Mouse (Mus musculus) megakaryocyte-erythroid progenitor cell, adult 5-6 weeks (primary cell): Measurements from ENCODE around the gene Emc9. TPM values are rescaled to one million over a fixed set of nuclear protein-coding genes. Genes with fewer than 3 reads are reported as not detected.
A peak's percentile ranks its signal among the peaks of the same experiment; 100 is the strongest.

Experiments used
- ATAC-seq: replicated peaks from 2 replicates; pipeline ENCODE4 v1.8.0; 2016; ENCODE audit warnings: mild to moderate bottlenecking, inconsistent platforms; ENCODE audit not compliant: severe bottlenecking, poor library complexity, low FRiP score, low TSS enrichment
- total RNA-seq, 2 experiments: library from RNA; stranded (forward) in 1 of 2; stranded (reverse) in 1 of 2; fragments of 200-1000, 215-1000 nt in 1 of 2; fragments of >200 nt in 1 of 2; fragmentation: Nextera tagmentation in 1 of 2; gene quantifications; 2 replicates each; pipeline ENCODE4 v1.2.3; 2014 to 2017

The Emc9 gene
- total RNA-seq (2014; fragmentation: Nextera tagmentation) (37.3 and 44.8 TPM in 2 replicates), total RNA-seq (2017) (22.7 and 26.7 TPM in 2 replicates)

- peak; percentile 85 for ATAC-seq
Observed at GRCm38 (mm10) chr14:55584702-55585565, at the start of gene Emc9. TSS of gene Emc9 (minus strand) at chr14:55585302.

- peak; percentile 68 for ATAC-seq
Observed at GRCm38 (mm10) chr14:55629312-55629711, 44.2 kb upstream of the Emc9 start.

- no peak for ATAC-seq
Observed at GRCm38 (mm10) chr14:55628077-55628827, 43.1 kb upstream of the Emc9 start.

- ATAC-seq, result peak; percentile 59
Observed at GRCm38 (mm10) chr14:55618486-55619195, 33.5 kb upstream of the Emc9 start.

- ATAC-seq, result peak; percentile 79
Observed at GRCm38 (mm10) chr14:55617822-55618221, 32.7 kb upstream of the Emc9 start, which contains the start of gene Rec8. TSS of gene Rec8 (plus strand) at chr14:55618037.

GRCm38 (mm10) chr14:55616844-55617243 lies 31.7 kb upstream of the Emc9 start:
- ATAC-seq, result no peak

- no peak for ATAC-seq
Observed at GRCm38 (mm10) chr14:55615876-55616275, 30.8 kb upstream of the Emc9 start.

GRCm38 (mm10) chr14:55614565-55615178 lies 29.6 kb upstream of the Emc9 start:
- peak; percentile 57 for ATAC-seq

GRCm38 (mm10) chr14:55613346-55613745 lies 28.2 kb upstream of the Emc9 start:
- ATAC-seq, result no peak

GRCm38 (mm10) chr14:55608339-55608738 lies 23.2 kb upstream of the Emc9 start:
- no peak for ATAC-seq

- peak; percentile 35; the same call in 1 of the 2 replicates for ATAC-seq
Observed at GRCm38 (mm10) chr14:55605743-55606459, 20.8 kb upstream of the Emc9 start.

GRCm38 (mm10) chr14:55604823-55605222 lies 19.7 kb upstream of the Emc9 start:
- ATAC-seq, result no peak

- ATAC-seq, result peak; percentile 90
Observed at GRCm38 (mm10) chr14:55603633-55604576, 18.8 kb upstream of the Emc9 start.

GRCm38 (mm10) chr14:55603271-55603632 lies 18.1 kb upstream of the Emc9 start, which contains the start of gene Irf9:
TSS of gene Irf9 (plus strand) at chr14:55603571.
- ATAC-seq, result no peak

GRCm38 (mm10) chr14:55598521-55599390 lies 13.7 kb upstream of the Emc9 start:
- ATAC-seq, result no peak

- no peak for ATAC-seq
Observed at GRCm38 (mm10) chr14:55596036-55596690, 11.1 kb upstream of the Emc9 start.
